ENCODE assay signal across 8 mouse cellular contexts in genomic region chr10:41071696-41072095, GRCm38 (mm10). TPM values are rescaled to one million over a fixed set of nuclear protein-coding genes. Genes with fewer than 3 reads are reported as not detected.
DNase-seq lines count a peak whose midpoint lies in the region; ATAC-seq lines count a peak whose summit lies in the region.

No protein-coding gene starts in this region.

- DNase-seq in left cerebral cortex, postnatal 4 days, result peak; percentile 28
- no peak for DNase-seq in left cerebral cortex, postnatal 25 days (ENCODE audit: low spot score in 2 of 2)
- peak; percentile 16 for DNase-seq in adipocyte (ENCODE audit: low spot score)
- peak; percentile 26 for DNase-seq in kidney, postnatal 14 days
- peak; percentile 80 for DNase-seq in neural tube, embryonic 10.5 days (ENCODE audit: extremely low spot score, low spot score)
- no peak for DNase-seq in left cerebral cortex, adult 9 months (ENCODE audit: low spot score in 2 of 2)
- DNase-seq in gastrocnemius, postnatal 14 days, result no peak

- H3K36me3 ChIP-seq in forebrain, embryonic 13.5 days (ENCODE audit: poor library complexity, severe bottlenecking), result no peaks in the 10 kb centered on the region

- H3K27ac ChIP-seq in forebrain, embryonic 13.5 days, result no peak overlapping the region

- H3K4me3 ChIP-seq in forebrain, embryonic 13.5 days, result peak overlapping the region; percentile 50

- peak overlapping the region; percentile 60; the same call in 1 of the 2 replicates for H3K9ac ChIP-seq in forebrain, embryonic 13.5 days

- peaks cover 20% of the 10 kb centered on the region for H3K4me1 ChIP-seq in forebrain, embryonic 13.5 days

- H3K27me3 ChIP-seq in forebrain, embryonic 13.5 days, result peaks cover 43% of the 10 kb centered on the region

- H3K9me3 ChIP-seq in forebrain, embryonic 13.5 days (replicated peaks), result no peaks in the 10 kb centered on the region

- intact Hi-C loops in left cerebral cortex, postnatal 4 days (cut with DNase I), result loop anchor here (10.0 kb wide), 1 partner anchor 213 kb away; no protein-coding TSS in a partner anchor
- intact Hi-C loops in left cerebral cortex, postnatal 25 days (cut with DNase I), result loop anchor here (5.0 to 10.0 kb wide), 2 partner anchors 76 to 193 kb away; no protein-coding TSS in a partner anchor
- intact Hi-C loops in gastrocnemius, postnatal 14 days (cut with DNase I; ENCODE audit: low total_unique reads), result no loop called here

- 1% methylated on average over 11 of the region's 11 CpGs for WGBS in forebrain, embryonic 13.5 days

- ATAC-seq in forebrain, embryonic 13.5 days, result no peak

- peak overlapping the region; percentile 86 for H3K4me2 ChIP-seq in forebrain, embryonic 13.5 days

RNA-seq across cellular contexts. Expression of gene Gpr6, which starts 0.4 kb away (rescaled TPM):
- 1 to 10 TPM; 3.3 to 5.4 TPM for total RNA-seq in left cerebral cortex, postnatal 4 days (2021)
- 10 to 100 TPM in 1 of 2 experiments, 1 to 10 TPM in 1; 4.3 to 14.2 TPM for total RNA-seq in left cerebral cortex, postnatal 25 days (2021)
- 0.23 and 0.25 TPM in 2 replicates for polyA plus RNA-seq in forebrain, embryonic 13.5 days (2015; fragmentation: Nextera tagmentation; extraction: Ambion mirVana)
- total RNA-seq in gastrocnemius, postnatal 14 days (2021), result not detected

Comparison
In these comparisons a context has a peak if more than half of its experiments do, and no peak if none do; other contexts are left out.
1. DNase-seq: peak in left cerebral cortex, postnatal 4 days (single experiment), adipocyte (single experiment), kidney, postnatal 14 days (single experiment) and neural tube, embryonic 10.5 days (single experiment); none in left cerebral cortex, postnatal 25 days (0 of 2), left cerebral cortex, adult 9 months (0 of 2) and gastrocnemius, postnatal 14 days (single experiment).
2. RNA of gene Gpr6, which starts 0.4 kb away (total RNA-seq): 4.3 to 14.2 TPM in left cerebral cortex, postnatal 25 days and 3.3 to 5.4 TPM in left cerebral cortex, postnatal 4 days; not detected in gastrocnemius, postnatal 14 days; every median in the first group is over 4 times any median in the second.